Mouse (Mus musculus) stomach, embryonic 14.5 days (tissue): ENCODE results near the gene Flt3. TPM values are rescaled to one million over a fixed set of nuclear protein-coding genes. Genes with fewer than 3 reads are reported as not detected.

Source experiments
- ATAC-seq: fragments of 200-750 bp; cut with Nextera tagmentation; 2 replicates; pipeline ENCODE4 v1.8.0; 2017; ENCODE audit warnings: low read depth, moderate TSS enrichment; ENCODE audit not compliant: insufficient number of reproducible peaks, insufficient read depth, low FRiP score
- H3K27ac ChIP-seq: fragments of 300-500 bp; sonication (generic); 2 replicates; pipeline ENCODE4 v1.5.1; 2014; ENCODE audit warnings: mild to moderate bottlenecking, low read length, moderate library complexity, mixed read lengths
- H3K27me3 ChIP-seq: fragments of 300-500 bp; sonication (generic); 2 replicates; pipeline ENCODE4 v1.6.1; 2014; ENCODE audit warnings: low read length, control low read depth, mixed read lengths; ENCODE audit not compliant: control insufficient read depth, insufficient read depth
- H3K36me3 ChIP-seq: fragments of 300-500 bp; sonication (generic); 2 replicates; pipeline ENCODE4 v1.6.1; 2014; ENCODE audit warnings: mild to moderate bottlenecking, control low read depth, low read length, moderate library complexity, mixed read lengths; ENCODE audit not compliant: control insufficient read depth, insufficient read depth
- H3K4me1 ChIP-seq: fragments of 300-500 bp; sonication (generic); 2 replicates; pipeline ENCODE4 v1.6.1; 2014; ENCODE audit warnings: low read length, control low read depth, mixed read lengths; ENCODE audit not compliant: control insufficient read depth, insufficient read depth
- H3K4me2 ChIP-seq: fragments of 300-500 bp; sonication (generic); replicated peaks from 2 replicates; pipeline ENCODE4 v1.6.1; 2014; ENCODE audit warnings: low read depth, low read length, control low read depth
- H3K4me3 ChIP-seq: fragments of 300-500 bp; sonication (generic); 2 replicates; pipeline ENCODE4 v1.5.1; 2014; ENCODE audit warnings: low read depth, low read length, control low read depth
- H3K9ac ChIP-seq: fragments of 300-500 bp; sonication (generic); replicated peaks from 2 replicates; pipeline ENCODE4 v1.6.1; 2014; ENCODE audit warnings: low read depth, mild to moderate bottlenecking, control low read depth, low read length, moderate library complexity, mixed read lengths
- H3K9me3 ChIP-seq: fragments of 300-500 bp; sonication (generic); 2 replicates; pipeline ENCODE4 v1.6.1; 2016; ENCODE audit warnings: low read depth, low read length, control low read depth; ENCODE audit not compliant: control insufficient read depth
- WGBS: fragments of 180-500 bp; shearing (Covaris S2); extraction: QIAGEN DNeasy Blood & Tissue Kit; methylation state at CpG from one replicate; pipeline ENCODE4 v1.1.7; 2014; 5-methylcytosine and 5-hydroxymethylcytosine counted together
- polyA plus RNA-seq: library from polyadenylated mRNA; unstranded; fragments of >200 nt; fragmentation: Nextera tagmentation; extraction: Ambion mirVana; gene quantifications from 2 replicates; pipeline ENCODE4 v1.2.1, GENCODE M21; 2014

Flt3 gene
- polyA plus RNA-seq, 1 experiment from 2014 or later = 0.06 TPM

DNA sequence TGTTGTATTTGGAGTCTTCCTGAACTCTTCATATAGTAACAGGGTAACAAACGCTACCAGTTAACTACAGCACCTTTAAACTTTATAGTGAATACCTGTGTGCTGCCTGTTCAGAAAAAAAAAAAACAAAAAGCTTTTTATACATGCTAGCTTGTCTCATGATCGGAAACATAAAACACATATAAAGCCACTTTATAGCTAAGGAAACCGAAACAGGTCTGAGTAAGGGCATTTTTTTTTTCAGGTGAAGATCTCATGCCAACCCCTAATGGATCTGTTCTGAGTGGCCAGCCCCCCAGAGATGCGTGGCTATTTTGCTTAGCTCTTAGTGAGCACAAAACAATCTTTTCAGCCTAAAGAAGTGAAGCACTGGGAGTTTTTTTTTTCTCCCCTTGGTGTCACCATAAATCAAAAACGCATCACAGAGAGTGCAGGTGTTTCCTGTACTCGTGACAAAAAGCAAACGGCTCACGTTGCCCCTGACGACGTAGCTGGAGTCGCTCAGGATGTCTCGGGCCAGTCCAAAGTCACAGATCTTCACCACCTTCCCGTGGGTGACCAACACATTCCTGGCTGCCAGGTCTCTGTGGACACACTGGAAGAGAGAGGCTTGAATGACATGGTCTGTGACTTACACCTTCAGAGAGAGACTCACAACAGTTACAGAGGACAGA lies 59.4 kb downstream of the Flt3 start:
- Histone ChIP-seq H3K4me3 (no peak overlapping the region), H3K4me2 (no peak overlapping the region), H3K9me3 (no peaks in the 10 kb centered on the region), H3K36me3 (no peaks in the 10 kb centered on the region), H3K27me3 (no peaks in the 10 kb centered on the region), H3K27ac (no peak overlapping the region), H3K9ac (no peak overlapping the region), H3K4me1 (no peaks in the 10 kb centered on the region)
- 28% methylated on average over 13 of the region's 13 CpGs for WGBS
- no peak for ATAC-seq

DNA sequence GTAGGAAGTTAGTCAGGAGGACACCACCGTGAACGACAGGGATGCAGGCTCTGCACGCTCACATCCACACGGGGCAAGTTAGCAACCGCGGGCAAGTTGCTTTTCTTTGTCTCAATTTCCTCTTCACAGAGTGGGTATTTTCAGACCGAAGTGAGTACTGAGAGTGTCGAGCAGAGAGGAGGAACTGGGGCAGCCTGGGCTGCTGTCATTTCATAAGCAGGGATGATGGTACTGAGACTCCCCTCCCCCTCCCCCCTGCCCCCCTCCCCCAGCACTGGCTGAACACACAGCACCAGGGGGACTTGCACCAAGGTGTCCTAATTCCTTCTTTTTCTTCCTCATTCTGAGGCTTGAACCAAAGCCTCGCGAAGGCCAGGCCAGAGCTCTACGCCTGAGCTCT lies 60.7 kb downstream of the Flt3 start:
- ATAC-seq = no peak
- Histone ChIP-seq H3K27ac (no peak overlapping the region), H3K9me3 (no peaks in the 10 kb centered on the region), H3K4me2 (no peak overlapping the region), H3K9ac (no peak overlapping the region), H3K4me3 (no peak overlapping the region), H3K4me1 (no peaks in the 10 kb centered on the region), H3K27me3 (no peaks in the 10 kb centered on the region), H3K36me3 (no peaks in the 10 kb centered on the region)
- WGBS = 84% methylated on average over 11 of the region's 11 CpGs

DNA sequence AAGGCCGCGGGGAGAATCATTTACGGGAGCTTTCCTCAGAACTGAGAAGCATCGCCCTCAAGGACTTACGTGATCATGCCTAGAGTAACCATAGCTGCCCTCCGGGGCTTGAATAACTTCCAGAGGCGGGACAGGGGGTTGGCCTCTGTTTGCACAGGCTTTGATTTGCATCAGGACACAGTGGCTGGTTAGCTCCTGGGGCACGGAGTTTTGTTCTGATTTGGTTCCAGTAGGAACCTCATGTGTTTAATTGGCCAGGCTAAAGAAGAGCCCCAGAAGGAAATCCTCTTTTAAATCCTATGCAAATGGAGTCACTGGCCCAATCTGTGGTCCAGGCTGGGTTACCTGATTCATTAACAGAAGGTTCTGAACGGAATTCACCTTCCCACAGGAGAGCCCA lies 61.3 kb downstream of the Flt3 start:
- no peak overlapping the region for H3K4me3 ChIP-seq
- H3K27ac ChIP-seq = no peak overlapping the region
- no peak for ATAC-seq
- H3K4me1 ChIP-seq = no peaks in the 10 kb centered on the region
- no peak overlapping the region for H3K4me2 ChIP-seq
- H3K36me3 ChIP-seq = no peaks in the 10 kb centered on the region
- no peaks in the 10 kb centered on the region for H3K9me3 ChIP-seq
- no peak overlapping the region for H3K9ac ChIP-seq
- WGBS = 65% methylated on average over 9 of the region's 9 CpGs
- H3K27me3 ChIP-seq = no peaks in the 10 kb centered on the region

DNA sequence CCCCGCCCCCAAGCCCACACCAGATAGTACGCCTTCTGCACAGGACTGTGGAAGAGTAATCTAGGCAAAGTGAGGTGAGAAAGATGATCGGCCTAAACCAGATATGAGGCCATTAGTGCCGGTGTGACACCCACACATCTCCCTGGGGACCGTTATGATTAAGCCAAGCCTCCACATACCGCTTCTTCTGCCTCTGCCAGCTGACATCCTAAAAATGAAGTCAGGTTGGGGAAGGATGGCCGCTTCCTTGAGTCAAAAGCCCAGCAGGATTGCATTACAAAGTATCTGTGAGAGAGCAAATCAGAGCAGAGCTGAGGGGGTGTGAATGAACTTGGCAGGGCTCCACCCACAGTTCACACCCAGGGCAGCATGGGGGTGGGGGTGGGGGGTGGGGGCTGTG lies 67.6 kb downstream of the Flt3 start:
- WGBS = 24% methylated on average over 7 of the region's 7 CpGs
- Histone ChIP-seq H3K9ac (no peak overlapping the region), H3K4me3 (no peak overlapping the region), H3K27ac (no peak overlapping the region), H3K4me2 (no peak overlapping the region), H3K9me3 (no peaks in the 10 kb centered on the region), H3K27me3 (no peaks in the 10 kb centered on the region), H3K36me3 (no peaks in the 10 kb centered on the region), H3K4me1 (no peaks in the 10 kb centered on the region)
- ATAC-seq = peak; percentile 28; the same call in 1 of the 2 replicates

DNA sequence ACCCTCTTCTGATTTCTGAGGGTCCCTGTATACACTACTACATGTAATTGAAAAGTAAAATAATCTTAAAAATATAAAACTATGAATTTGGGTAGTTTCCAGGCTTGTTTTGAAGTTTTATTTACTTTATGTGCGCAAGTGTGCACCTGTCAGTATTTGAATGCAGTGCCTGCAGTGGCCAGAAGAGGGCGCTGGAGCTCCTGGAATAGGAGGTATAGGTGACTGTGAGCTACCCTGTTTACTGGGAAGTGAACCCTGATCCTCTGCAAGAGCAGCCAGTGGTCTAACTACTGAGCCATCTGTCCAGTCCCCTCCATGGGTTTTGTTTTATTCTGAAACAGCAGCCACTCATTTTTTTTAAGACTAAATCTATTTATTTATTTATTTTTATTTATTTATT lies 68.7 kb downstream of the Flt3 start:
- H3K27me3 ChIP-seq = no peaks in the 10 kb centered on the region
- no peak overlapping the region for H3K4me3 ChIP-seq
- no peaks in the 10 kb centered on the region for H3K9me3 ChIP-seq
- 34% methylated on average over 2 of the region's 2 CpGs for WGBS
- ATAC-seq = no peak
- H3K4me1 ChIP-seq = no peaks in the 10 kb centered on the region
- H3K27ac ChIP-seq = no peak overlapping the region
- H3K36me3 ChIP-seq = no peaks in the 10 kb centered on the region
- H3K4me2 ChIP-seq = no peak overlapping the region
- no peak overlapping the region for H3K9ac ChIP-seq

DNA sequence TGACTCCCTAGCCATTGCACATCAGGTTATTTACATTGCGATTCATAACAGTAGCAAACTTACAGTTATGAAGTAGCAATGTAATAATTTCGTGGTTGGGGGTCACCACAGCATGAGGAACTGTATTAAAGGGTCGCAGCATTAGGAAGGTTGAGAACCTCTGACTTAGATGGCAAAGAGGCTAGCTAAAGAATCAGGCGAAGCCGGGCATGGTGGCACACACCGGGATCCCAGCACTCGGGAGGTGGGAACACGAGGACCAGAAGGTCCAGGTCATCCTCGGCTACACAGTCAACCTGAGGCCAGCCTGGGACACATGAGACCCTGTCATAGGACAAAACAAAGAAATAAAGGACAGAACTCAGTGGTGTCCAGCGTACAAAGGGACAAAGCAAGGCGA lies 70.3 kb downstream of the Flt3 start:
- Histone ChIP-seq H3K27me3 (no peaks in the 10 kb centered on the region), H3K36me3 (no peaks in the 10 kb centered on the region), H3K9me3 (no peaks in the 10 kb centered on the region), H3K9ac (no peak overlapping the region), H3K4me2 (no peak overlapping the region), H3K27ac (no peak overlapping the region), H3K4me3 (no peak overlapping the region), H3K4me1 (no peaks in the 10 kb centered on the region)
- WGBS = 86% methylated on average over 11 of the region's 11 CpGs
- no peak for ATAC-seq

DNA sequence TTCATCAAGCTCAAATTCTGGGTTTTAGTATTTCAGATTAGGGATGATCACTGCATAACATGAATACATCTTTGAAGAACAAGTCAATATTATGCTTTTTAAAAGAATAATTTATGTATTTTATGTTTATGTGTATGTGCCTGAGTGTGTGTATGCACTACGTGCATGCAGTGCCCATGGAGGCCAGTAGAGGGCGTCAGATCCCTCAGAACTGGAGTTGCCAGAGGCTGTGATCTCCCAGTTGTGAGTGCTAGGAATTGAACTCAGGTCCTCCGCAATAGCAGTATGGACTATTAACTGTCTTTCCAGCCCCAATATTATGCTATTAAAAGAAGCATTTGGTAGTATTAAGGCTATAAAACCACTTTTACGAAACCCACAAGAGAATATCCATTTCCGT lies 72.7 kb downstream of the Flt3 start:
- 89% methylated on average over 5 of the region's 5 CpGs for WGBS
- no peaks in the 10 kb centered on the region for H3K36me3 ChIP-seq
- H3K9ac ChIP-seq = no peak overlapping the region
- no peak overlapping the region for H3K4me3 ChIP-seq
- H3K9me3 ChIP-seq = no peaks in the 10 kb centered on the region
- no peak overlapping the region for H3K27ac ChIP-seq
- no peak for ATAC-seq
- H3K4me2 ChIP-seq = no peak overlapping the region
- H3K4me1 ChIP-seq = no peaks in the 10 kb centered on the region
- H3K27me3 ChIP-seq = 0 out of 2 replicates have a peak, but pooled peaks cover 2% of the 10 kb centered on the region

DNA sequence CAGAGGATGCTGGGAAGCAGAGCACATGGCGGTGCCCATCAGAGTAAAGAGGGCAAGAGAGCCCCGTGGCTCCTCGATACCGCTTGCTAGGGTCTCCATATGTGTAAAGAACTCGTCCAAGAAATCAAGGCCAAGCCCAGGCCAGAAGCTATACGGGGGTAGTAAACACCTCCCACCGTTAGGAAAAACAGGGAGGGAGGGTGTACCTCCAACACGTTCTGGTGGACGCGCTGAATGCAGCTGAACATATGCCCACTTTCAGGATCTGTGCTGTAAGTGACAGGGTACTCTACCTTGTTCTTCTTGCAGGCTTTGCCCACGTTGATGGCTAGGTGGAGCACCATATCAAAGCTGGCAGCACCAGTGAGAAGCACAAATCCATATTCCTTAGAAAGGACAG lies 74.4 kb downstream of the Flt3 start:
- Histone ChIP-seq H3K9ac (no peak overlapping the region), H3K9me3 (no peaks in the 10 kb centered on the region), H3K4me3 (no peak overlapping the region), H3K4me2 (no peak overlapping the region), H3K36me3 (no peaks in the 10 kb centered on the region), H3K4me1 (no peaks in the 10 kb centered on the region), H3K27ac (no peak overlapping the region), H3K27me3 (0 out of 2 replicates have a peak, but pooled peaks cover 5% of the 10 kb centered on the region)
- no peak for ATAC-seq
- WGBS = 74% methylated on average over 11 of the region's 11 CpGs
